Comparison of ENCODE assay signal across 13 mouse cellular contexts in genomic region chr4:59336846-59337532, GRCm38 (mm10).
DNase-seq lines count a peak whose midpoint lies in the region; ATAC-seq and TF ChIP-seq lines count a peak whose summit lies in the region.
"Had no signal": no experiment of that assay in that cellular context is flagged by ENCODE, and none has a peak within 500 bp of the region (broad histone marks: within the 10 kb centered on the region; RNA-seq: fewer than 3 reads in every experiment).

No protein-coding gene starts in this region.

- H3K4me1 ChIP-seq in heart, embryonic 13.5 days, result peaks cover 38% of the 10 kb centered on the region
- peaks cover 19% of the 10 kb centered on the region for H3K4me1 ChIP-seq in lung, embryonic 16.5 days (replicated peaks; ENCODE audit: control insufficient read depth, insufficient read depth, low read length)
- H3K4me1 ChIP-seq in bone marrow, adult 2 months (ENCODE audit: control insufficient read depth, insufficient read depth, low read length), result peaks cover 11% of the 10 kb centered on the region
- peaks cover 32% of the 10 kb centered on the region for H3K4me1 ChIP-seq in limb, embryonic 13.5 days

- ATAC-seq in heart, embryonic 13.5 days (ENCODE audit: extremely low read depth, insufficient number of reproducible peaks, low FRiP score, low TSS enrichment), result no peak
- no peak for ATAC-seq in lung, embryonic 16.5 days (ENCODE audit: low read depth)
- ATAC-seq in limb, embryonic 13.5 days (ENCODE audit: low FRiP score, low read depth), result no peak

- no peak overlapping the region for H3K4me3 ChIP-seq in heart, embryonic 13.5 days
- no peak overlapping the region for H3K4me3 ChIP-seq in lung, embryonic 16.5 days (ENCODE audit: low read length)
- no peak overlapping the region for H3K4me3 ChIP-seq in bone marrow, adult 2 months (replicated peaks; ENCODE audit: control insufficient read depth, low read depth, low read length)
- no peak overlapping the region for H3K4me3 ChIP-seq in limb, embryonic 13.5 days
- H3K4me3 ChIP-seq: layer of hippocampus, adult 2 months had no signal

- WGBS in heart, embryonic 13.5 days, result 88% methylated on average over 11 of the region's 11 CpGs
- 89% methylated on average over 11 of the region's 11 CpGs for WGBS in lung, embryonic 16.5 days
- WGBS in bone marrow, adult 2 months, result 83% methylated on average over 11 of the region's 11 CpGs
- 80% methylated on average over 11 of the region's 11 CpGs for WGBS in limb, embryonic 13.5 days

- H3K4me2 ChIP-seq in heart, embryonic 13.5 days, result no peak overlapping the region
- H3K4me2 ChIP-seq in lung, embryonic 16.5 days (ENCODE audit: low read depth, low read length), result no peak overlapping the region
- no peak overlapping the region for H3K4me2 ChIP-seq in limb, embryonic 13.5 days (replicated peaks)
- H3K4me2 ChIP-seq: hindbrain, embryonic 14.5 days; liver, embryonic 11.5 days had no signal

- H3K9me3 ChIP-seq in heart, embryonic 13.5 days, result no peaks in the 10 kb centered on the region
- no peaks in the 10 kb centered on the region for H3K9me3 ChIP-seq in lung, embryonic 16.5 days (ENCODE audit: control insufficient read depth, low read length)
- no peaks in the 10 kb centered on the region for H3K9me3 ChIP-seq in limb, embryonic 13.5 days

- DNase-seq in heart, adult 9 months (ENCODE audit: low spot score in 2 of 2), result no peak
- no peak for DNase-seq in lung, postnatal 25 days (ENCODE audit: low spot score)
- DNase-seq in adipocyte (ENCODE audit: low spot score), result no peak
- DNase-seq: cerebellum, adult 8-10 months; kidney, adult 2 months had no signal

- peak overlapping the region; percentile 74 for H3K27ac ChIP-seq in heart, embryonic 13.5 days (replicated peaks)
- peak overlapping the region; percentile 10; the same call in 1 of the 2 replicates for H3K27ac ChIP-seq in lung, embryonic 16.5 days (ENCODE audit: low read length)
- peak overlapping the region; percentile 79 for H3K27ac ChIP-seq in bone marrow, adult 2 months (ENCODE audit: control insufficient read depth, insufficient read depth, low read depth, low read length, poor library complexity)
- H3K27ac ChIP-seq in limb, embryonic 13.5 days, result peak overlapping the region; percentile 64; the same call in 1 of the 2 replicates
- H3K27ac ChIP-seq: hindbrain, embryonic 14.5 days; layer of hippocampus, adult 2 months; macrophage had no signal

- no peaks in the 10 kb centered on the region for H3K27me3 ChIP-seq in heart, embryonic 13.5 days (replicated peaks)
- H3K27me3 ChIP-seq in lung, embryonic 16.5 days (ENCODE audit: control insufficient read depth, insufficient read depth, low read depth, low read length), result no peaks in the 10 kb centered on the region
- H3K27me3 ChIP-seq in limb, embryonic 13.5 days, result no peaks in the 10 kb centered on the region

- TF ChIP-seq CTCF in bone marrow, adult 2 months (IDR thresholded peaks at IDR 0.05; ENCODE audit: control insufficient read depth, insufficient read depth, low read length), result no peak; the same call in 1 of the 2 replicates

- H3K9ac ChIP-seq in heart, embryonic 13.5 days, result peak overlapping the region; percentile 48; the same call in 1 of the 2 replicates
- H3K9ac ChIP-seq in lung, embryonic 16.5 days (ENCODE audit: low read length), result no peak overlapping the region
- no peak overlapping the region for H3K9ac ChIP-seq in limb, embryonic 13.5 days
- H3K9ac ChIP-seq: hindbrain, embryonic 14.5 days had no signal

- no peak for TF ChIP-seq POLR2A in bone marrow, adult 2 months (IDR thresholded peaks at IDR 0.05; ENCODE audit: borderline replicate concordance, control insufficient read depth, low read depth, low read length)

- H3K36me3 ChIP-seq in heart, embryonic 13.5 days, result no peaks in the 10 kb centered on the region
- H3K36me3 ChIP-seq in lung, embryonic 16.5 days (ENCODE audit: control insufficient read depth, insufficient read depth, low read length), result no peaks in the 10 kb centered on the region
- no peaks in the 10 kb centered on the region for H3K36me3 ChIP-seq in limb, embryonic 13.5 days

Comparison
In these comparisons a context has a peak if more than half of its experiments do, and no peak if none do; other contexts are left out.
1. H3K27ac ChIP-seq: peak in every context shown above with its lines; median percentile 79 in bone marrow, adult 2 months; 74 in heart, embryonic 13.5 days; 64 in limb, embryonic 13.5 days; 10 in lung, embryonic 16.5 days.